ENCODE assay signal across 13 mouse cellular contexts in the genomic region with DNA sequence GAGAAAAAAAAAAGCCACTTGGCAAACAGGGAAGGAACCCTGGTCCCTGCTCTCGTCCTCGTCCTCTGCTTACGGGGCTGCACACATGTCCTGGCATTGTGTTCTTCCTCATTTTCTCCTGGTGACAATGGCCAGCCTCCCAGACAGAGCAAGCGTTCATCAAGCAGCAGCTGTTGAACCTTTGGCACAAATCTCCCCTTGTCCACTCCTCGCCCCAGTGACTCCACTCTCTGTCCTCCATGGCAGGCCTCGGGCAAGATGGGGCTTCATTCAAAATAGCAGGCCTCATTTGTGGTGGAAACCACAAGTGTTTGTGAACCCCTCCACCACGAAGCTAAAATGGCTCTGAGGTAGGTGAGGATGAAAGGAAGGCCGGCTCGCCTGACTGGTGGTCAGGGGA. TPM values are rescaled to one million over a fixed set of nuclear protein-coding genes. Genes with fewer than 3 reads are reported as not detected.
DNase-seq lines count a peak whose midpoint lies in the region; ATAC-seq and TF ChIP-seq lines count a peak whose summit lies in the region.
"Had no signal": no experiment of that assay in that cellular context is flagged by ENCODE, and none has a peak within 500 bp of the region (broad histone marks: within the 10 kb centered on the region; RNA-seq: fewer than 3 reads in every experiment).

No protein-coding gene starts in this region.

- H3K4me2 ChIP-seq in heart, embryonic 11.5 days = no peak overlapping the region
- no peak overlapping the region for H3K4me2 ChIP-seq in neural tube, embryonic 13.5 days
- H3K4me2 ChIP-seq in hindbrain, postnatal 0 days (ENCODE audit: low read depth, low read length) = no peak overlapping the region
- H3K4me2 ChIP-seq: intestine, embryonic 15.5 days had no signal

- H3K9ac ChIP-seq in heart, embryonic 11.5 days (ENCODE audit: low read depth, low read length) = no peak overlapping the region
- 0 out of 2 replicates have a peak overlapping the region, but pooled peaks have one; percentile 26 for H3K9ac ChIP-seq in neural tube, embryonic 13.5 days
- no peak overlapping the region for H3K9ac ChIP-seq in hindbrain, postnatal 0 days (replicated peaks; ENCODE audit: low read length)
- H3K9ac ChIP-seq: intestine, embryonic 15.5 days had no signal

- no peak for TF ChIP-seq CTCF in hindbrain, postnatal 0 days (IDR thresholded peaks at IDR 0.05; ENCODE audit: low read depth)

- no peaks in the 10 kb centered on the region for H3K36me3 ChIP-seq in heart, embryonic 10.5 days
- H3K36me3 ChIP-seq in heart, embryonic 11.5 days (ENCODE audit: control insufficient read depth, insufficient read depth, low read length) = no peaks in the 10 kb centered on the region
- no peaks in the 10 kb centered on the region for H3K36me3 ChIP-seq in neural tube, embryonic 13.5 days
- no peaks in the 10 kb centered on the region for H3K36me3 ChIP-seq in hindbrain, postnatal 0 days (ENCODE audit: insufficient read depth, low read length)
- H3K36me3 ChIP-seq: intestine, embryonic 15.5 days had no signal

- no peaks in the 10 kb centered on the region for H3K9me3 ChIP-seq in heart, embryonic 10.5 days
- no peaks in the 10 kb centered on the region for H3K9me3 ChIP-seq in heart, embryonic 11.5 days (replicated peaks; ENCODE audit: control insufficient read depth, low read length)
- H3K9me3 ChIP-seq in neural tube, embryonic 13.5 days = no peaks in the 10 kb centered on the region
- H3K9me3 ChIP-seq in hindbrain, postnatal 0 days (ENCODE audit: low read length) = no peaks in the 10 kb centered on the region
- H3K9me3 ChIP-seq: intestine, embryonic 15.5 days had no signal

- WGBS in heart, embryonic 10.5 days = 61% methylated on average over 9 of the region's 9 CpGs
- 63% methylated on average over 9 of the region's 9 CpGs for WGBS in heart, embryonic 11.5 days (ENCODE audit: insufficient replicate concordance)
- 35% methylated on average over 9 of the region's 9 CpGs for WGBS in neural tube, embryonic 13.5 days
- 36% methylated on average over 9 of the region's 9 CpGs for WGBS in hindbrain, postnatal 0 days

- H3K4me3 ChIP-seq in heart, embryonic 10.5 days = no peak overlapping the region
- no peak overlapping the region for H3K4me3 ChIP-seq in heart, embryonic 11.5 days (ENCODE audit: low read depth, low read length)
- H3K4me3 ChIP-seq in neural tube, embryonic 13.5 days = no peak overlapping the region
- H3K4me3 ChIP-seq in hindbrain, postnatal 0 days (ENCODE audit: low read length) = no peak overlapping the region
- H3K4me3 ChIP-seq: intestine, embryonic 15.5 days; megakaryocyte, embryonic 14.5 days had no signal

- no peak for ATAC-seq in heart, embryonic 11.5 days (replicated peaks; ENCODE audit: insufficient number of reproducible peaks, low FRiP score, low TSS enrichment)
- ATAC-seq in neural tube, embryonic 13.5 days (ENCODE audit: low read depth) = no peak
- peak; percentile 53 for ATAC-seq in hindbrain, postnatal 0 days
- ATAC-seq: intestine, embryonic 15.5 days had no signal

- H3K27ac ChIP-seq in heart, embryonic 10.5 days = peak overlapping the region; percentile 70; the same call in 1 of the 2 replicates
- H3K27ac ChIP-seq in heart, embryonic 11.5 days (ENCODE audit: low read depth, low read length) = no peak overlapping the region
- H3K27ac ChIP-seq in neural tube, embryonic 13.5 days (replicated peaks) = peak overlapping the region; percentile 29; the same call in 1 of the 2 replicates
- H3K27ac ChIP-seq in hindbrain, postnatal 0 days = peak overlapping the region; percentile 11; the same call in 1 of the 2 replicates
- H3K27ac ChIP-seq: intestine, embryonic 15.5 days had no signal

- DNase-seq in heart, embryonic 10.5 days (ENCODE audit: low spot score) = no peak
- no peak for DNase-seq in neural tube, embryonic 10.5 days (ENCODE audit: extremely low spot score, low spot score)
- DNase-seq in hindbrain, postnatal 0 days (ENCODE audit: low spot score) = peak; percentile 47
- no peak for DNase-seq in natural killer cell, adult 2 months (ENCODE audit: low spot score in 2 of 2)
- DNase-seq in lung, postnatal 14 days = no peak
- DNase-seq: cerebellum, adult 9-10 months; kidney, postnatal 36 days; lung, adult 2 months; right cerebral cortex, postnatal 4 days had no signal

- H3K27me3 ChIP-seq in heart, embryonic 10.5 days (ENCODE audit: insufficient read depth, poor library complexity, severe bottlenecking) = no peaks in the 10 kb centered on the region
- H3K27me3 ChIP-seq in heart, embryonic 11.5 days (ENCODE audit: control insufficient read depth, insufficient read depth, low read length) = 0 out of 2 replicates have a peak, but pooled peaks cover 2% of the 10 kb centered on the region
- H3K27me3 ChIP-seq in neural tube, embryonic 13.5 days = no peaks in the 10 kb centered on the region
- no peaks in the 10 kb centered on the region for H3K27me3 ChIP-seq in hindbrain, postnatal 0 days (ENCODE audit: insufficient read depth, low read length)
- H3K27me3 ChIP-seq: intestine, embryonic 15.5 days had no signal

- peaks cover 41% of the 10 kb centered on the region for H3K4me1 ChIP-seq in heart, embryonic 10.5 days
- peaks cover 16% of the 10 kb centered on the region for H3K4me1 ChIP-seq in heart, embryonic 11.5 days (ENCODE audit: control insufficient read depth, insufficient read depth, low read length)
- peaks cover 33% of the 10 kb centered on the region for H3K4me1 ChIP-seq in neural tube, embryonic 13.5 days (replicated peaks)
- peaks cover 11% of the 10 kb centered on the region for H3K4me1 ChIP-seq in hindbrain, postnatal 0 days (ENCODE audit: insufficient read depth, low read length)

RNA-seq across cellular contexts. Expression of a gene that starts 11.0 kb away (rescaled TPM):
- polyA plus RNA-seq in heart, embryonic 10.5 days (2016; fragmentation: Nextera tagmentation; extraction: Ambion mirVana) = 41.9 and 45.9 TPM in 2 replicates
- 28.1 and 31.3 TPM in 2 replicates for polyA plus RNA-seq in heart, embryonic 11.5 days (2014; fragmentation: Nextera tagmentation; extraction: Ambion mirVana)
- polyA plus RNA-seq in neural tube, embryonic 13.5 days (2015; fragmentation: Nextera tagmentation; extraction: Ambion mirVana) = 76.9 and 80.0 TPM in 2 replicates
- total RNA-seq in hindbrain, postnatal 0 days (2014; rRNA removed) = 76.3 and 84.0 TPM in 2 replicates
- 62.1 and 65.7 TPM in 2 replicates for polyA plus RNA-seq in hindbrain, postnatal 0 days (2015; fragmentation: Nextera tagmentation; extraction: Ambion mirVana)
